Mouse (Mus musculus): ENCODE results near the gene Thbs1. TPM values are rescaled to one million over a fixed set of nuclear protein-coding genes. Genes with fewer than 3 reads are reported as not detected.

Thbs1 gene
- polyA plus RNA-seq, 1 experiment = 0.98 TPM

- Histone ChIP-seq H3K27me3 (ENCODE audit: control insufficient read depth, insufficient read depth, low read length) (no peaks in the 10 kb centered on the region), H3K4me3 (replicated peaks; ENCODE audit: insufficient read depth, low read depth, low read length) (no peak overlapping the region), H3K4me1 (ENCODE audit: control insufficient read depth, insufficient read depth, low read length) (no peaks in the 10 kb centered on the region), H3K27ac (ENCODE audit: insufficient read depth, low read length) (no peak overlapping the region)
- 95% methylated on average over 7 of the region's 7 CpGs for WGBS
- TF ChIP-seq CTCF (IDR thresholded peaks at IDR 0.05; ENCODE audit: borderline replicate concordance, insufficient read depth, low read depth, low read length) = no peak
- no peak for DNase-seq
Measured at GRCm38 (mm10) chr2:118120751-118121150, 9.1 kb downstream of the Thbs1 start.

GRCm38 (mm10) chr2:118122291-118122690 is 10.6 kb downstream of the Thbs1 start:
- Histone ChIP-seq H3K27ac (ENCODE audit: insufficient read depth, low read length) (no peak overlapping the region), H3K27me3 (ENCODE audit: control insufficient read depth, insufficient read depth, low read length) (no peaks in the 10 kb centered on the region), H3K4me1 (ENCODE audit: control insufficient read depth, insufficient read depth, low read length) (no peaks in the 10 kb centered on the region), H3K4me3 (replicated peaks; ENCODE audit: insufficient read depth, low read depth, low read length) (no peak overlapping the region)
- DNase-seq = no peak
- TF ChIP-seq POLR2A (IDR thresholded peaks at IDR 0.05; ENCODE audit: borderline replicate concordance, insufficient read depth, low read length) (no peak), CTCF (IDR thresholded peaks at IDR 0.05; ENCODE audit: borderline replicate concordance, insufficient read depth, low read depth, low read length) (no peak)
- 70% methylated on average over 6 of the region's 6 CpGs for WGBS

GRCm38 (mm10) chr2:118123743-118124142 is 12.1 kb downstream of the Thbs1 start:
- H3K27me3 ChIP-seq (ENCODE audit: control insufficient read depth, insufficient read depth, low read length) = no peaks in the 10 kb centered on the region
- no peak overlapping the region for H3K4me3 ChIP-seq (replicated peaks; ENCODE audit: insufficient read depth, low read depth, low read length)
- TF ChIP-seq POLR2A (IDR thresholded peaks at IDR 0.05; ENCODE audit: borderline replicate concordance, insufficient read depth, low read length) (no peak), CTCF (IDR thresholded peaks at IDR 0.05; ENCODE audit: borderline replicate concordance, insufficient read depth, low read depth, low read length) (no peak)
- no peak for DNase-seq
- H3K27ac ChIP-seq (ENCODE audit: insufficient read depth, low read length) = no peak overlapping the region
- WGBS = 93% methylated on average over 9 of the region's 9 CpGs
- H3K4me1 ChIP-seq (ENCODE audit: control insufficient read depth, insufficient read depth, low read length) = no peaks in the 10 kb centered on the region

- no peak overlapping the region for H3K4me3 ChIP-seq (replicated peaks; ENCODE audit: insufficient read depth, low read depth, low read length)
- no peaks in the 10 kb centered on the region for H3K27me3 ChIP-seq (ENCODE audit: control insufficient read depth, insufficient read depth, low read length)
- no peak for TF ChIP-seq POLR2A (IDR thresholded peaks at IDR 0.05; ENCODE audit: borderline replicate concordance, insufficient read depth, low read length)
- no peak for TF ChIP-seq CTCF (IDR thresholded peaks at IDR 0.05; ENCODE audit: borderline replicate concordance, insufficient read depth, low read depth, low read length)
- no peak overlapping the region for H3K27ac ChIP-seq (ENCODE audit: insufficient read depth, low read length)
- H3K4me1 ChIP-seq (ENCODE audit: control insufficient read depth, insufficient read depth, low read length) = no peaks in the 10 kb centered on the region
- no peak for DNase-seq
- 89% methylated on average over 7 of the region's 7 CpGs for WGBS
Measured at GRCm38 (mm10) chr2:118124437-118124836, 12.8 kb downstream of the Thbs1 start.

GRCm38 (mm10) chr2:118125211-118125939 is 13.7 kb downstream of the Thbs1 start:
- TF ChIP-seq CTCF (IDR thresholded peaks at IDR 0.05; ENCODE audit: borderline replicate concordance, insufficient read depth, low read depth, low read length) = no peak
- no peak for TF ChIP-seq POLR2A (IDR thresholded peaks at IDR 0.05; ENCODE audit: borderline replicate concordance, insufficient read depth, low read length)
- no peak overlapping the region for H3K4me3 ChIP-seq (replicated peaks; ENCODE audit: insufficient read depth, low read depth, low read length)
- no peak for DNase-seq
- WGBS = 78% methylated on average over 11 of the region's 11 CpGs
- H3K27ac ChIP-seq (ENCODE audit: insufficient read depth, low read length) = no peak overlapping the region
- H3K4me1 ChIP-seq (ENCODE audit: control insufficient read depth, insufficient read depth, low read length) = no peaks in the 10 kb centered on the region
- H3K27me3 ChIP-seq (ENCODE audit: control insufficient read depth, insufficient read depth, low read length) = no peaks in the 10 kb centered on the region

- DNase-seq = no peak
- Histone ChIP-seq H3K27ac (ENCODE audit: insufficient read depth, low read length) (no peak overlapping the region), H3K27me3 (ENCODE audit: control insufficient read depth, insufficient read depth, low read length) (no peaks in the 10 kb centered on the region), H3K4me1 (ENCODE audit: control insufficient read depth, insufficient read depth, low read length) (no peaks in the 10 kb centered on the region), H3K4me3 (replicated peaks; ENCODE audit: insufficient read depth, low read depth, low read length) (no peak overlapping the region)
- 89% methylated on average over 7 of the region's 7 CpGs for WGBS
- TF ChIP-seq POLR2A (IDR thresholded peaks at IDR 0.05; ENCODE audit: borderline replicate concordance, insufficient read depth, low read length) (no peak), CTCF (IDR thresholded peaks at IDR 0.05; ENCODE audit: borderline replicate concordance, insufficient read depth, low read depth, low read length) (no peak)
Measured at GRCm38 (mm10) chr2:118125943-118126470, 14.3 kb downstream of the Thbs1 start.

- Histone ChIP-seq H3K4me3 (replicated peaks; ENCODE audit: insufficient read depth, low read depth, low read length) (no peak overlapping the region), H3K27me3 (ENCODE audit: control insufficient read depth, insufficient read depth, low read length) (no peaks in the 10 kb centered on the region), H3K27ac (ENCODE audit: insufficient read depth, low read length) (no peak overlapping the region), H3K4me1 (ENCODE audit: control insufficient read depth, insufficient read depth, low read length) (no peaks in the 10 kb centered on the region)
- no peak for DNase-seq
- WGBS = 93% methylated on average over 5 of the region's 5 CpGs
- no peak for TF ChIP-seq CTCF (IDR thresholded peaks at IDR 0.05; ENCODE audit: borderline replicate concordance, insufficient read depth, low read depth, low read length)
- TF ChIP-seq POLR2A (IDR thresholded peaks at IDR 0.05; ENCODE audit: borderline replicate concordance, insufficient read depth, low read length) = no peak
Measured at GRCm38 (mm10) chr2:118127516-118128288, 16.0 kb downstream of the Thbs1 start.

GRCm38 (mm10) chr2:118128313-118128712 is 16.6 kb downstream of the Thbs1 start:
- H3K27ac ChIP-seq (ENCODE audit: insufficient read depth, low read length) = no peak overlapping the region
- WGBS = 88% methylated on average over 3 of the region's 3 CpGs
- no peaks in the 10 kb centered on the region for H3K4me1 ChIP-seq (ENCODE audit: control insufficient read depth, insufficient read depth, low read length)
- no peak overlapping the region for H3K4me3 ChIP-seq (replicated peaks; ENCODE audit: insufficient read depth, low read depth, low read length)
- H3K27me3 ChIP-seq (ENCODE audit: control insufficient read depth, insufficient read depth, low read length) = no peaks in the 10 kb centered on the region
- no peak for TF ChIP-seq POLR2A (IDR thresholded peaks at IDR 0.05; ENCODE audit: borderline replicate concordance, insufficient read depth, low read length)
- TF ChIP-seq CTCF (IDR thresholded peaks at IDR 0.05; ENCODE audit: borderline replicate concordance, insufficient read depth, low read depth, low read length) = no peak
- no peak for DNase-seq

All from cerebellum, adult 2 months (tissue).